Mouse (Mus musculus): ENCODE measurements at regions not wholly inside any gene's neighbourhood (a gene's known extent, or its start where the extent isn't known, plus 50 kb on each side); places are given as distances from the start of the nearest gene placed in this dataset.

DNA sequence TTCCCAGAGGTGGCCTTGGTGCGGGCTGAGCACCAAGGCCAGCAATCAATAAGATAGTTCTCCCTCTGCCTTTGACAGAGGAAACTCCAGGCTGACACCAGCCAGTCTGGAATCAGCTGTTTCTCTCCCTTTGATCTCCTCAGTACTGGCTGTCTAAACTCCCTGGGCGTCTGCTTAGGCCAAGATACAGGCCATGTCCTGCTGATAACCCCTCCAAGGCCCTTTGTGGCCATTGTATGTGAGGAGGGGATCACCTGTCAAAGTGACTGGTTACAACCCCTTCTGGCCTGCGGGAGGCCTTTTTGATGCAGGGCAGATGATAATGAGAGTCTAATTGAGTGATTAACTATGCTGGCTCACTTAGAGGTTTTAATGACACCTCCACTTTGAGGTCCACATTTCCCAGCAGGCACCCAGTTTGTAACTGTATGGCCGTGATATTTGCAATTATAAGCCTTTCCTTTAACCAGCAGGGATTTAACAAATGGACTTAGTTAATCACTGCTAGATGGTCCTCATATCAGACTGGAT is 777.8 kb downstream of the Kcnj2 start:
- no peaks in the 10 kb centered on the region for H3K36me3 ChIP-seq (ENCODE audit: control insufficient read depth, insufficient read depth, low read length)
- no peak overlapping the region for H3K9ac ChIP-seq (ENCODE audit: low read depth, low read length)
- ATAC-seq, result no peak
- WGBS, result 38% methylated on average over 4 of the region's 4 CpGs
- H3K4me2 ChIP-seq (ENCODE audit: low read depth, low read length), result no peak overlapping the region
- H3K9me3 ChIP-seq (ENCODE audit: control insufficient read depth, low read length), result no peaks in the 10 kb centered on the region
- no peaks in the 10 kb centered on the region for H3K27me3 ChIP-seq (replicated peaks; ENCODE audit: control insufficient read depth, insufficient read depth, low read length)
- no peak overlapping the region for H3K27ac ChIP-seq (ENCODE audit: low read length)
- no peak overlapping the region for H3K4me3 ChIP-seq (ENCODE audit: low read length)
- H3K4me1 ChIP-seq (ENCODE audit: control insufficient read depth, insufficient read depth, low read length), result no peaks in the 10 kb centered on the region

DNA sequence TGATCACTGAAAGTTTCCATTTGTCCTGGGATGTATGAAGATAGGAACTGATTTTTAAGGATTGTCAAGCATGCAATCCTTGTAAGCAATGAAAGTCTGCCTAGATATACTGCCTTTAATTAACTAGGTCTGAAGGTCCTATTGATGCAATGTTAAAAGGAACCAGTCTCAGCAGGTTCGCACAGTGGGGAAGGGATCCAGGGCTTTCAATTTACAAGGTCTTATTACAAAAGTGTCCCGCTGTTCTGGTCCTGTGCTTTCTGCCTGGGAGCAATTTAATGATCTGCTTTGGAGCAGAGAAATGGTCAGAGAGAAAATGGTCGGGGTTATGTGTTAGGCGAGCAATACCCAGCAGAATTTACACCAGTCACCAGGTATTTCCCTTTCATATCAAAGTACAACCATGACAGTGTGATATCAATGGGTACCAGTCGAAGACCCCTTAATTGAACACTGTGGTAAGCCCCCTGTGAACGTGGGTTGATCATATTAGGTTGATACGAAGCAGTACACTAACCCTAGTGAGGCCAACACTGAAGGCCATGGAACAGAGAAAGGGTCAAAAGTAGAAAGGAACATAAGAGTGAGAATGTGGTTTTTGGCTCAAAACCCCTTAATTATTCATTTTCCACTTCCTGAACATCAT is 778.5 kb downstream of the Kcnj2 start:
- H3K27me3 ChIP-seq (replicated peaks; ENCODE audit: control insufficient read depth, insufficient read depth, low read length), result no peaks in the 10 kb centered on the region
- no peak overlapping the region for H3K4me2 ChIP-seq (ENCODE audit: low read depth, low read length)
- no peaks in the 10 kb centered on the region for H3K4me1 ChIP-seq (ENCODE audit: control insufficient read depth, insufficient read depth, low read length)
- no peak overlapping the region for H3K9ac ChIP-seq (ENCODE audit: low read depth, low read length)
- no peaks in the 10 kb centered on the region for H3K36me3 ChIP-seq (ENCODE audit: control insufficient read depth, insufficient read depth, low read length)
- no peak overlapping the region for H3K27ac ChIP-seq (ENCODE audit: low read length)
- ATAC-seq, result no peak
- WGBS, result 45% methylated on average over 7 of the region's 7 CpGs
- no peak overlapping the region for H3K4me3 ChIP-seq (ENCODE audit: low read length)
- H3K9me3 ChIP-seq (ENCODE audit: control insufficient read depth, low read length), result no peaks in the 10 kb centered on the region

DNA sequence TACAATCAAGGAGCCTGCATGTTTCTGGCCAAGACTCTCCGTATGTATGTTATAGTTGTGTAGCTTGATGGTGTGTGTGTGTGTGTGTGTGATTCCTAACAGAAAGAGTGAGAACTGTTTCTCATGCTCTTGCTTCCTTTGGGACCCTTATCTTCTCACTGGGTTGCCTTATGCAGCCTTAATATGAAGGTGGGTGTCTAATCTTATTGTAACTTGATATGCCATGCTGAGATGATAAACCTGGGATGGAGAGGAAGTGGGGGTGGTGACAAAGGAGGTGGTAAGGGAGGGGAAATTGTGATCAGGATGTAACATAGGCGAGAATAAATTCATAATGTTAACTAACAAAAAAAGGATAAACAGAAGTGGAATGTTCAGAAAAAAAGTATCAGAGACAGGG is 791.3 kb downstream of the Kcnj2 start:
- Histone ChIP-seq H3K4me2 (ENCODE audit: low read depth, low read length) (no peak overlapping the region), H3K36me3 (ENCODE audit: control insufficient read depth, insufficient read depth, low read length) (no peaks in the 10 kb centered on the region), H3K4me1 (ENCODE audit: control insufficient read depth, insufficient read depth, low read length) (no peaks in the 10 kb centered on the region), H3K27ac (ENCODE audit: low read length) (no peak overlapping the region), H3K4me3 (ENCODE audit: low read length) (no peak overlapping the region), H3K9ac (ENCODE audit: low read depth, low read length) (no peak overlapping the region), H3K9me3 (ENCODE audit: control insufficient read depth, low read length) (no peaks in the 10 kb centered on the region), H3K27me3 (replicated peaks; ENCODE audit: control insufficient read depth, insufficient read depth, low read length) (no peaks in the 10 kb centered on the region)
- 77% methylated on average over 2 of the region's 2 CpGs for WGBS
- ATAC-seq, result no peak

DNA sequence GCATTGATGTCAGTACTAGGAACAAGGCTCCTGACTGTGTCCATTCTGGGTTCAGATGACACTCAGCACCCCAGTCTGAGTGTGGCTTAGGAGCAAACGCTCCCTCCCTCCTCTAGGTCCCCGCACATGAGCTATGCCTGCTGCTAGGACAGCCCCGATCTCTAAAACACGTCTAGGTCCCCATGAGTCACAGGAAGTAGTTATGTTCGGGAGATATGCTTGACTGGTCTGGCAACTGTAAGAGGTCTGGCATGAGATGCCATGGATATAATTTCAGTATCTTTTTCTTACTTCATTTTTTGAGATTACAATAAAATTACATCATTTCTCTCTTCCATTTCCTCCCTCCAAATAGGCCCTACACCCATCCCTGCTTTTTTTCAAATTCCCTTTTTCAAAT is 792.1 kb downstream of the Kcnj2 start:
- H3K27ac ChIP-seq (ENCODE audit: low read length), result no peak overlapping the region
- H3K9ac ChIP-seq (ENCODE audit: low read depth, low read length), result no peak overlapping the region
- H3K4me2 ChIP-seq (ENCODE audit: low read depth, low read length), result no peak overlapping the region
- no peaks in the 10 kb centered on the region for H3K9me3 ChIP-seq (ENCODE audit: control insufficient read depth, low read length)
- no peaks in the 10 kb centered on the region for H3K4me1 ChIP-seq (ENCODE audit: control insufficient read depth, insufficient read depth, low read length)
- no peak for ATAC-seq
- WGBS, result 76% methylated on average over 5 of the region's 5 CpGs
- no peaks in the 10 kb centered on the region for H3K27me3 ChIP-seq (replicated peaks; ENCODE audit: control insufficient read depth, insufficient read depth, low read length)
- H3K4me3 ChIP-seq (ENCODE audit: low read length), result no peak overlapping the region
- no peaks in the 10 kb centered on the region for H3K36me3 ChIP-seq (ENCODE audit: control insufficient read depth, insufficient read depth, low read length)

DNA sequence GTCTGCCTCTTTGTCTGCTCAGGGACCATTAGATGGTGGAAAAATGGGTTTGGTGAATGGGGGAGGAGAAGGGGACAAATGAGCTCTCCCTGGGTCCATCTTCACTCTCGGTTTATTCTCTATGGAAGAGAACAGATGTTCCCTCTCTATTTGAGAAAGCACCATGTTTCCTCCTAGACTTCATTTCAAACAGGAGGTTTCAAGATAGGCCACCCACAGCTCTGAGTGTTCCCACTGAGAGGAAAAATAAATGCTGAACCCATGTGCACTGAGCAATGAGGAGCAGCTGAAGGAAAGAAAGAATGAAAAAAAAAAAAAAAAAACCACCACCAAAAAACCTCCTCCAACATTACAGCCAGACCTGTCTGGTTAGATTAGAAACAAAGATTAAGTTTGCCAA is 799.2 kb downstream of the Kcnj2 start:
- Histone ChIP-seq H3K4me2 (ENCODE audit: low read depth, low read length) (no peak overlapping the region), H3K9me3 (ENCODE audit: control insufficient read depth, low read length) (no peaks in the 10 kb centered on the region), H3K36me3 (ENCODE audit: control insufficient read depth, insufficient read depth, low read length) (no peaks in the 10 kb centered on the region), H3K9ac (ENCODE audit: low read depth, low read length) (no peak overlapping the region), H3K4me1 (ENCODE audit: control insufficient read depth, insufficient read depth, low read length) (no peaks in the 10 kb centered on the region), H3K27me3 (replicated peaks; ENCODE audit: control insufficient read depth, insufficient read depth, low read length) (no peaks in the 10 kb centered on the region), H3K4me3 (ENCODE audit: low read length) (no peak overlapping the region), H3K27ac (ENCODE audit: low read length) (no peak overlapping the region)
- WGBS, result 41% methylated on average over 1 of the region's 1 CpGs
- no peak for ATAC-seq

DNA sequence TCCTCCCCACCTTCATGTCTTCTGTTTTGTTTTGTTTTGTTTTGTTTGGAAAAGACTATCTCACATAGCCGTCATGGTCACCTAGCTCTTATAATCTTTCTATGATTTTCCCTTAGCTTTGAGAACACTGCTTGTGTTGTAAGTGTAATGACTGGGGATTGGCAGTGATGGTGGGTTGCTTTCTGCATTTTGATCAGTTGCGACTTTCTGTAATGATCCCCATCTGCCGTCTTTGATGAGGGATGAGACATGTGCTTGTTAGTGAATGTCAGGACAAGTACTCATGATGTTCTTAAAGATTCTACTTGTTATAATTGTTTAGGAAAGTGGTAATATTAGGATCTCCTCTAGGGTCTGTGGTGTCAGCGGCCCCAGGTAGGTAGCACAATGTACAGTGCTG is 809.4 kb downstream of the Kcnj2 start:
- no peaks in the 10 kb centered on the region for H3K4me1 ChIP-seq (ENCODE audit: control insufficient read depth, insufficient read depth, low read length)
- 93% methylated on average over 4 of the region's 4 CpGs for WGBS
- H3K9me3 ChIP-seq (ENCODE audit: control insufficient read depth, low read length), result no peaks in the 10 kb centered on the region
- no peaks in the 10 kb centered on the region for H3K27me3 ChIP-seq (replicated peaks; ENCODE audit: control insufficient read depth, insufficient read depth, low read length)
- no peak overlapping the region for H3K4me2 ChIP-seq (ENCODE audit: low read depth, low read length)
- no peak overlapping the region for H3K9ac ChIP-seq (ENCODE audit: low read depth, low read length)
- ATAC-seq, result no peak
- no peak overlapping the region for H3K4me3 ChIP-seq (ENCODE audit: low read length)
- H3K27ac ChIP-seq (ENCODE audit: low read length), result no peak overlapping the region
- no peaks in the 10 kb centered on the region for H3K36me3 ChIP-seq (ENCODE audit: control insufficient read depth, insufficient read depth, low read length)

DNA sequence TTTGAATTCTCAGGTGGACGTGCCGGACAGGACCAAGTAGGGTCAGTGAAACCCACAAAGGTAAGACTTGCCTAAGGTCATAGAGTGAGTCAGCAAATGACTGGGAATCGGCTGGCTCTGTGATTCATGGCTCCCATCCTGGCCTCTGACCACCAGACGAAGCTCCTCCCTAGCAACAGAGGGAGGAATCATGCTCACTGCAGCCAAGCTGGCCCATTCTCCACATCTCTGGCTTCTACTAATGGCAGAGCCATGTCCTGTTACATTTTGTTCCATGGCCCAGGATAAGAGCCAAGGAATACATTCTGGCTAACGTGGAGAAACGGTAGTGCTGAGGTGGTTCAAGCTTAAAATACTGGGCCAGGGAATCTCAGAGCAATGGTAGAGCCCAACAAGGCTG is 814.2 kb downstream of the Kcnj2 start:
- no peak overlapping the region for H3K4me2 ChIP-seq (ENCODE audit: low read depth, low read length)
- H3K9ac ChIP-seq (ENCODE audit: low read depth, low read length), result no peak overlapping the region
- H3K4me3 ChIP-seq (ENCODE audit: low read length), result no peak overlapping the region
- ATAC-seq, result no peak
- H3K27me3 ChIP-seq (replicated peaks; ENCODE audit: control insufficient read depth, insufficient read depth, low read length), result no peaks in the 10 kb centered on the region
- no peaks in the 10 kb centered on the region for H3K36me3 ChIP-seq (ENCODE audit: control insufficient read depth, insufficient read depth, low read length)
- H3K9me3 ChIP-seq (ENCODE audit: control insufficient read depth, low read length), result no peaks in the 10 kb centered on the region
- no peak overlapping the region for H3K27ac ChIP-seq (ENCODE audit: low read length)
- WGBS, result 81% methylated on average over 6 of the region's 6 CpGs
- H3K4me1 ChIP-seq (ENCODE audit: control insufficient read depth, insufficient read depth, low read length), result no peaks in the 10 kb centered on the region

DNA sequence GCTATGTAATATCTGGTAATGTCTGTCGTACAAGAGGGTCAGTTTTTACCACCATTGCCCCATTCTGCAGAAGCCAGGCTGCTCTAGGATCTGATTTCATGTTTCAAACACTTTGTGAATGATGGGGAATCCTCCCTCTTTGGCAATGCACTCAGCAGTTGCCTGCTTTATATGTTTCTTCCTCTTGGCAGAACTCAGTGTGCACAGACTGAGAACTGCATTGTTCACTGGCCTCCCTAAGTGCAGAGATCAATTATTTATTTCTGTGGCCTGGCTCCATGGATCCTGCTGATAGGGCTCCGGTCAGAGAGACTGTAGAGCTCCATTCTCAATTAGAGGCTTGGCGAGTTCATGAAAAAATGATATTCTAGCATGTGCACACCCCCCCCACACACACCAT is 824.1 kb downstream of the Kcnj2 start:
- Histone ChIP-seq H3K27ac (ENCODE audit: low read length) (no peak overlapping the region), H3K9me3 (ENCODE audit: control insufficient read depth, low read length) (no peaks in the 10 kb centered on the region), H3K27me3 (replicated peaks; ENCODE audit: control insufficient read depth, insufficient read depth, low read length) (no peaks in the 10 kb centered on the region), H3K4me2 (ENCODE audit: low read depth, low read length) (no peak overlapping the region), H3K9ac (ENCODE audit: low read depth, low read length) (no peak overlapping the region), H3K36me3 (ENCODE audit: control insufficient read depth, insufficient read depth, low read length) (no peaks in the 10 kb centered on the region), H3K4me1 (ENCODE audit: control insufficient read depth, insufficient read depth, low read length) (no peaks in the 10 kb centered on the region), H3K4me3 (ENCODE audit: low read length) (no peak overlapping the region)
- ATAC-seq, result no peak
- 62% methylated on average over 3 of the region's 3 CpGs for WGBS

DNA sequence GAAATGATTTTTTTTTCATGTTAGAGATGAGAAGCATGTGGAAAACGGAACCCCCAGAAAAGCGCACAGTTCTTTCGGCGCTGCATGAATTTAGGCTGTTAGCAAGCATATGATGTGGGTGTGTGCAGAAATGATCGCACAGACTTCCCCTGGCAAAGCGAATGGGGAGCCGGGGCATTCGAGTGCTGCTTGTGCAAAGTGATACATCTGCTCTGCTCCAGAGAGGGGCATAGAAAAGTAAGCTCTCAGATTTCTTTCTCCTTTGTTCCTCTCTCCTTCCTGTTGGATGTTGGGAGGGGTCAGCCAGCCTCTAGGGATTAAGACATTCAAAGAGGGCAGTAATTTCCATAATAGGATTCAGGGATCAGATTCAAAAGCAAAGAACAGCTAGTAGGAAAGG is 827.9 kb downstream of the Kcnj2 start:
- H3K27me3 ChIP-seq (replicated peaks; ENCODE audit: control insufficient read depth, insufficient read depth, low read length), result no peaks in the 10 kb centered on the region
- no peaks in the 10 kb centered on the region for H3K9me3 ChIP-seq (ENCODE audit: control insufficient read depth, low read length)
- no peaks in the 10 kb centered on the region for H3K36me3 ChIP-seq (ENCODE audit: control insufficient read depth, insufficient read depth, low read length)
- no peaks in the 10 kb centered on the region for H3K4me1 ChIP-seq (ENCODE audit: control insufficient read depth, insufficient read depth, low read length)
- H3K9ac ChIP-seq (ENCODE audit: low read depth, low read length), result no peak overlapping the region
- ATAC-seq, result no peak
- 55% methylated on average over 8 of the region's 8 CpGs for WGBS
- H3K27ac ChIP-seq (ENCODE audit: low read length), result no peak overlapping the region
- no peak overlapping the region for H3K4me3 ChIP-seq (ENCODE audit: low read length)
- no peak overlapping the region for H3K4me2 ChIP-seq (ENCODE audit: low read depth, low read length)

All from intestine, embryonic 16.5 days (tissue).